Mouse (Mus musculus) lung, adult 2 months (tissue): ENCODE data around the gene Crhbp.

Source experiments
- CTCF ChIP-seq: fragments of 200-500 bp; IDR thresholded peaks from 2 replicates; pipeline ENCODE4 v1.5.1; 2011; ENCODE audit warnings: mild to moderate bottlenecking, low read length, control low read depth; ENCODE audit not compliant: insufficient read depth
- POLR2A ChIP-seq: fragments of 200-500 bp; IDR thresholded peaks from 2 replicates; pipeline ENCODE4 v1.6.1; 2011; ENCODE audit warnings: low read depth, mild to moderate bottlenecking, control low read depth, low read length, borderline replicate concordance; ENCODE audit errors: extremely low read depth

GRCm38 (mm10) chr13:95491327-95491726, 46.6 kb upstream of the Crhbp start:
- TF ChIP-seq CTCF (no peak), POLR2A (no peak)
